Mouse (Mus musculus): ENCODE data around the gene Arxes1. TPM values are rescaled to one million over a fixed set of nuclear protein-coding genes. Genes with fewer than 3 reads are reported as not detected.
"Not testable (repeated sequence)": the region's sequence is repeated elsewhere in the genome, so short reads cannot be mapped to it uniquely, and the experiment has no call there.

Gene Arxes1
- 6.6 and 6.7 TPM in 2 replicates for polyA plus RNA-seq (2015; fragmentation: Nextera tagmentation; extraction: Ambion mirVana)

DNA sequence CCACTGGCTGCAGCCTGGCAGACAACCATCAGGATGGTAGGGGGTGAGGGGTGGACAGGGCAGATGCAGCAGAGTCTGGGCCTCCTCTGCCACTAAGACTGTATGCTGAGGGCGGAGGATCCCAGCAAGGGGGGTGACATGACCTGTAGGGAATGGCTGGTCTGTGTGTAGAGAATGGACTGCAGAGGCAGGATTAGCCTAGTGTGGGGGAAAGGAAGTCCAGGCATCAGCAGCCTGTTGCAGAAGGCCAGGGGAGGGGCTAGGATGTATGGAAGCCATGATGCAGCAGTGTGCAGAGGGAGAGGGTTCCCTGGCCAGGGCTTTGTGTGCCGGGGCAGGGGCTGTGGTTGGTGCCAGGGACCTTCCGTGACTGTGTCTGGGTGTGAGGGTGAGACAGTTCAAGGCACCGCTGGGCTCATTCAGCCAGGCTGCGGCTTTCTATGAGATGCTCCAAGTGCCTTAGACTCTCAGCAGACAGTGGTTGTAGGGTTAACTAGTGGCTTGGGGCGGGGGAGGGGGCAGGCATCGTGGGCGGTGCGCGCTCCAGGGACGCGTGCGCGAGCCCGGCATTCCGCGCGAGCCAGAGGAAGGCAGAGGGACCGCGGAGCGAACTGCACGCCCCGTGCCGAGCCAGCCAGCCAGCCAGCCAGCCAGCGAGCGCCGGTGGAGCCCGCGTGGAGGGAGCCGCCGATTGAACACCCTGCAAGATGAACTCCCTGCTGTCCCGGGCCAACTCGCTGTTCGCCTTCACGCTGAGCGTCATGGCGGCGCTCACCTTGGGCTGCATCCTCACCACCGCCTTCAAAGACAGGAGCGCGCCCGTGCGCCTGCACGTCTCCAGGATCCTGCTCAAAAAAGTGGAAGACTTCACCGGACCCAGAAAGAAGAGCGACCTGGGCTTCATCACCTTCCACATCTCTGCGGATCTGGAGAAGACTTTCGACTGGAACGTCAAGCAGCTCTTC, at the start of gene Arxes1:
TSS of gene Arxes1 (plus strand) at position 569 of the 965 bp plus-strand sequence.
- not testable (repeated sequence) for H3K36me3 ChIP-seq (replicated peaks); H3K27ac ChIP-seq (replicated peaks); H3K4me3 ChIP-seq (replicated peaks); H3K9ac ChIP-seq; H3K27me3 ChIP-seq; H3K9me3 ChIP-seq (replicated peaks); H3K4me2 ChIP-seq; H3K4me1 ChIP-seq (replicated peaks)
- 15% methylated on average over 13 of the region's 49 CpGs for WGBS (ENCODE audit: insufficient replicate concordance)
- peak; percentile 63 for ATAC-seq (ENCODE audit: insufficient read depth)

DNA sequence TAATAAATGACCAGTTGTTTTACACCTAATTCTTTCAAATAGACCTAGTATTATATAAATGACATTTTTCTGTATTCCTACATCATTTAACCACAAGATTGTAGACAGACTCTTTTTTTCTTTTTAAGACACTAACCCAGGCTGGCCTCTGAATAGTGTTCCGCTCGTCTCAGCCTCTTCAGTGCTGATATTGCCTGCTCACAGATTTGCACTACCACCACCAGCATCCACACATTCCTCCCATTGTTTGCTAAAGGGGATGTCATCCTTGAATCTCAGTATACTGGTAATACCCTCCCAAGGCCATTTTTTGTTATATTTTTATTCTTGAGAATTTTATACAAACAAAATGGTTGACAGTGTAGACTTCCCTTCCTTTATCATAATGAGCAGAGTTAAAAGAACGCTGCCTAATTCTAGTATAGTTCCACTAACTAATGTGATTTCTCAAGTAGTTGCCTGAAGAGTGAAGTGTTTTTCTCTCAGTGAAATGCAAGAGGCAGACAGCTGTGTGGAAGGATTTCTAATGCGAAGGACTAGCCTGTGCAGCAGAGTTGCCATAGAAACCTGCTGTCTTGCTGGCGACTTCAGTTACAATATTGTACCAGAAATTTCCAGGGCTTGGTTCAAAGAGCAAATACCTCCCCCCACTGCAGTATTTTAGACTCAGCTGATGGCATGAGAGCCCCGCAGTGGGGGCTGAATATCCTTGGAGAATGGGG, 48.5 kb upstream of the Arxes1 start:
- Histone ChIP-seq H3K4me1 (replicated peaks) (no peaks in the 10 kb centered on the region), H3K27ac (replicated peaks) (no peak overlapping the region), H3K36me3 (replicated peaks) (no peaks in the 10 kb centered on the region), H3K4me3 (replicated peaks) (no peak overlapping the region), H3K4me2 (no peak overlapping the region), H3K27me3 (no peaks in the 10 kb centered on the region), H3K9ac (no peak overlapping the region), H3K9me3 (replicated peaks) (no peaks in the 10 kb centered on the region)
- 61% methylated on average over 6 of the region's 6 CpGs for WGBS (ENCODE audit: insufficient replicate concordance)
- ATAC-seq (ENCODE audit: insufficient read depth): no peak

DNA sequence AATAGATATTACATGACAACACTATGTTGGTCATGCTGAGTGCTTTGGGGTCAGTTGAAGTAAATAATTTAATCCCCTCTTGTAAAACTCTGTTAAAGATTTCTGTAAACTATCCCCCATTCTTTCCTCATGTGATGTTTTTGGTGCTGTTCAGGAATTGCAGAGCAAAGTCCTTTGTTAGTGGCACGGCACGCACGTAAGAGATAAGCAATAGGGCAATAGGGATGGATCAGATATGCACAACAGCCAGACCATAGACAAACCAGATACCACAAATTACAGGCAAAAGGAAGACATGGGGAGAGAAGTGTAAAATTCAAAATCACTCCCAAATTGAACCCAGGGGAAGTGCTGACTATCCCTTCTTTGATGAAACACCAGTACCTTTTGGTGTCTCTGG, 46.9 kb upstream of the Arxes1 start:
- Histone ChIP-seq H3K9ac (no peak overlapping the region), H3K4me2 (no peak overlapping the region), H3K27ac (replicated peaks) (no peak overlapping the region), H3K36me3 (replicated peaks) (no peaks in the 10 kb centered on the region), H3K9me3 (replicated peaks) (no peaks in the 10 kb centered on the region), H3K4me3 (replicated peaks) (no peak overlapping the region), H3K4me1 (replicated peaks) (no peaks in the 10 kb centered on the region), H3K27me3 (no peaks in the 10 kb centered on the region)
- ATAC-seq (ENCODE audit: insufficient read depth): no peak
- 40% methylated on average over 3 of the region's 3 CpGs for WGBS (ENCODE audit: insufficient replicate concordance)

DNA sequence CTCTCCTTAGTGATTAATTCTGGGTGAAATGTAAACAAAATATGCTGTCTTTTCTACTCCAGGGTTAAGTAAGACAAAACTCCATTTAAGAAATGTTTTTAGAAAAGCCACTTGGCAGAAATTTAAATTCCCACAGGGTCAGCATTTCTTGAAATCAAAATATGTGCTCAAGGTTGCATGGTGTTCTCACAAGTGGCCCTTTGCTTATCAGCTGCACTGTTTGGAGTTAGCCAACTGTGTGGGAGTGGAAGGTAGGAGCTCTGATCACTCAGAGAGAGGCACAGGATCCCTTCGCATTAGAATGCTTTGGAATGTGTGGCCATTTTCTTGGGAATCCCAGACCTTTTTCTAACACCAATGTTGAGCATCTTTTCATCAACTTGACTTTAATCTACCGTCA, 42.5 kb upstream of the Arxes1 start:
- Histone ChIP-seq H3K36me3 (replicated peaks) (no peaks in the 10 kb centered on the region), H3K4me3 (replicated peaks) (no peak overlapping the region), H3K9ac (no peak overlapping the region), H3K27ac (replicated peaks) (no peak overlapping the region), H3K9me3 (replicated peaks) (no peaks in the 10 kb centered on the region), H3K27me3 (no peaks in the 10 kb centered on the region), H3K4me1 (replicated peaks) (no peaks in the 10 kb centered on the region), H3K4me2 (no peak overlapping the region)
- WGBS (ENCODE audit: insufficient replicate concordance): 67% methylated on average over 2 of the region's 2 CpGs
- no peak for ATAC-seq (ENCODE audit: insufficient read depth)

DNA sequence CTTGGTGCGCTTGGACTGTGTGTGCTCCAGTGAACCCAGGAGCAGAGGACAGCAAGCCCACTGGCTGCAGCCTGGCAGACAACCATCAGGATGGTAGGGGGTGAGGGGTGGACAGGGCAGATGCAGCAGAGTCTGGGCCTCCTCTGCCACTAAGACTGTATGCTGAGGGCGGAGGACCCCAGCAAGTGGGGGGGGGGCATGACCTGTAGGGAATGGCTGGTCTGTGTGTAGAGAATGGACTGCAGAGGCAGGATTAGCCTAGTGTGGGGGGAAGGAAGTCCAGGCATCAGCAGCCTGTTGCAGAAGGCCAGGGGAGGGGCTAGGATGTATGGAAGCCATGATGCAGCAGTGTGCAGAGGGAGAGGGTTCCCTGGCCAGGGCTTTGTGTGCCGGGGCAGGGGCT, 40.0 kb upstream of the Arxes1 start:
- H3K9ac ChIP-seq; H3K27ac ChIP-seq (replicated peaks); H3K4me3 ChIP-seq (replicated peaks); H3K4me2 ChIP-seq; H3K27me3 ChIP-seq; H3K36me3 ChIP-seq (replicated peaks); H3K9me3 ChIP-seq (replicated peaks); H3K4me1 ChIP-seq (replicated peaks): not testable (repeated sequence)
- WGBS (ENCODE audit: insufficient replicate concordance): 64% methylated on average over 2 of the region's 3 CpGs
- peak; percentile 31 for ATAC-seq (ENCODE audit: insufficient read depth)

DNA sequence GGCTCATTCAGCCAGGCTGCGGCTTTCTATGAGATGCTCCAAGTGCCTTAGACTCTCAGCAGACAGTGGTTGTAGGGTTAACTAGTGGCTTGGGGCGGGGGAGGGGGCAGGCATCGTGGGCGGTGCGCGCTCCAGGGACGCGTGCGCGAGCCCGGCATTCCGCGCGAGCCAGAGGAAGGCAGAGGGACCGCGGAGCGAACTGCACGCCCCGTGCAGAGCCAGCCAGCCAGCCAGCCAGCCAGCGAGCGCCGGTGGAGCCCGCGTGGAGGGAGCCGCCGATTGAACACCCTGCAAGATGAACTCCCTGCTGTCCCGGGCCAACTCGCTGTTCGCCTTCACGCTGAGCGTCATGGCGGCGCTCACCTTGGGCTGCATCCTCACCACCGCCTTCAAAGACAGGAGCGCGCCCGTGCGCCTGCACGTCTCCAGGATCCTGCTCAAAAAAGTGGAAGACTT, 39.5 kb upstream of the Arxes1 start, which contains the start of gene Arxes2:
TSS of gene Arxes2 (plus strand) at position 161 of the 456 bp plus-strand sequence.
- H3K9me3 ChIP-seq (replicated peaks); H3K27me3 ChIP-seq; H3K4me1 ChIP-seq (replicated peaks); H3K27ac ChIP-seq (replicated peaks); H3K36me3 ChIP-seq (replicated peaks); H3K9ac ChIP-seq; H3K4me3 ChIP-seq (replicated peaks): not testable (repeated sequence)
- peak; percentile 66 for ATAC-seq (ENCODE audit: insufficient read depth)
- H3K4me2 ChIP-seq: peak within 1 kb of the TSS; percentile 27
- 9% methylated on average over 10 of the region's 39 CpGs for WGBS (ENCODE audit: insufficient replicate concordance)

DNA sequence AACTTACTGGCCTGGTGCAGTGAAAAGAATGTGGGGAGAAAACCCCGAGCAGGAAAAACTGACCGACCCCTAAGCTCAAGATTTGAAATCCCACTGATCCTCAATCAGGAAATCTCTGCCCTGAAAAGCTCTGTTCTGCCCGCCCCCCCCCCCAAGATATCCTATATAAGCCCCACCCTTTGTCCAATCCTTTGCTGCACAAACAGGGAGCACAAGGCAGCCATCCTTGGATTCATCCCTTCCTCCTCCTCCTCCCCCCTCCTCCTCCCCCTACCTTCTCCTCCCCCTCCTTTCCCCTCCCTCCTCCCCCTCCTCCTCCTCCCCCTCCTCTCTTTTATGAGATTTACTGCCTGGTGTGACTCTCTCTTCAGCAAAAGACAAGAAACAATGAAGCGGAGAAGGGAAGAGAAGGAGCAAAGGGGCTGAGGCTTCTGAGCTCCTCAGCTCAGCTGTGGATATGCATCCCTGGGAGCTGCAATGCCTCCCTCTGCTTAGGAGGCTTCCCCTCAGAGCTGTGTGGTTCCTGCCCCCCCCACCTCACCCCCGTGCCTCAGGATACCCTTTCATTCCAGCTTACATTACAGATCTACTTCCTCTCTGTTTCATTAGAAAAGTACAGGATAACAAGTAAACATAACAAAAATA, 25.8 kb upstream of the Arxes1 start:
- Histone ChIP-seq H3K9me3 (replicated peaks) (no peaks in the 10 kb centered on the region), H3K27ac (replicated peaks) (no peak overlapping the region), H3K36me3 (replicated peaks) (no peaks in the 10 kb centered on the region), H3K4me2 (no peak overlapping the region), H3K4me1 (replicated peaks) (no peaks in the 10 kb centered on the region), H3K9ac (no peak overlapping the region), H3K4me3 (replicated peaks) (no peak overlapping the region), H3K27me3 (no peaks in the 10 kb centered on the region)
- ATAC-seq (ENCODE audit: insufficient read depth): no peak
- WGBS (ENCODE audit: insufficient replicate concordance): 32% methylated on average over 5 of the region's 5 CpGs

DNA sequence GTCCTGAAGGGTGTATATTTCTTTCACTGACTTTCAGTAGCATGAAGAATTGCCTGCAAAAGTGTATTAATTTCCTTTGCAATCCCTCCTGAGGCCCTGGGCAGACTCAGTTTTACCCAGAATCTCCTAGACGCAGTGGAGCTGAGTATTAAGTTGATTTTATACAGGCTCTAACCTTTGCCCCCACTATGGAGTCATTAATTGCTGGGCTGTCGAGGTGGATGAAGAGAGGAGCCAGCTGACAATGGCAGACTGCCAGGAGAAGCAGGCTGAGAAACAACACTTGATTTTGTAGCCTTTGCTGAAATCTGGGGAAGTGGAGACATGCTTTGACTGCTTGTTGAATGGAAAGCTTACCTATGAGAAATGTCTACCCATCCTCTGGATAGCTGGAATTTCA, 18.8 kb upstream of the Arxes1 start:
- Histone ChIP-seq H3K4me1 (replicated peaks) (no peaks in the 10 kb centered on the region), H3K9ac (no peak overlapping the region), H3K4me2 (no peak overlapping the region), H3K9me3 (replicated peaks) (no peaks in the 10 kb centered on the region), H3K4me3 (replicated peaks) (no peak overlapping the region), H3K27me3 (no peaks in the 10 kb centered on the region), H3K27ac (replicated peaks) (no peak overlapping the region), H3K36me3 (replicated peaks) (no peaks in the 10 kb centered on the region)
- WGBS (ENCODE audit: insufficient replicate concordance): 45% methylated on average over 2 of the region's 2 CpGs
- no peak for ATAC-seq (ENCODE audit: insufficient read depth)

DNA sequence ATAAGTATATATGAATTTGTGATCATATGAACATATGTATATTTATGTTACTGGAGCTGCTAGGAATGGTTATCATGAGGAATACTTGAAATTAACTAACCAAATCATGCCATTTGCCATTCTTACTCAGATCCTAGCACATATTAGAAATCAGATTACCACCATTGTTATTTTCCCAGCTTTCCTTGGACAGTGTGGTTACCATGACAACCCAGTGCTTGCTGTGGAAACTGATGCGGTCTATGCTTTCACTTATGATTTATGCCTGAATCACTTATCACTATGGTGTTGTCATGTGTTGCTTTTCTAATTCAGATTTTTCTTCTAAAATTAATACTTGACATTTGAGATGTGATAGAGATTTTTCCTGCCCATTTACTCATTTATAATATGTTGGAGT, 2.8 kb upstream of the Arxes1 start:
- H3K4me2 ChIP-seq: no peak overlapping the region
- no peak for ATAC-seq (ENCODE audit: insufficient read depth)
- 60% methylated on average over 1 of the region's 1 CpGs for WGBS (ENCODE audit: insufficient replicate concordance)
- no peak overlapping the region for H3K9ac ChIP-seq
- H3K27me3 ChIP-seq: 0 out of 2 replicates have a peak, but pooled peaks cover 4% of the 10 kb centered on the region
- H3K9me3 ChIP-seq (replicated peaks): no peaks in the 10 kb centered on the region
- no peaks in the 10 kb centered on the region for H3K4me1 ChIP-seq (replicated peaks)
- no peaks in the 10 kb centered on the region for H3K36me3 ChIP-seq (replicated peaks)
- H3K27ac ChIP-seq (replicated peaks): no peak overlapping the region
- no peak overlapping the region for H3K4me3 ChIP-seq (replicated peaks)

DNA sequence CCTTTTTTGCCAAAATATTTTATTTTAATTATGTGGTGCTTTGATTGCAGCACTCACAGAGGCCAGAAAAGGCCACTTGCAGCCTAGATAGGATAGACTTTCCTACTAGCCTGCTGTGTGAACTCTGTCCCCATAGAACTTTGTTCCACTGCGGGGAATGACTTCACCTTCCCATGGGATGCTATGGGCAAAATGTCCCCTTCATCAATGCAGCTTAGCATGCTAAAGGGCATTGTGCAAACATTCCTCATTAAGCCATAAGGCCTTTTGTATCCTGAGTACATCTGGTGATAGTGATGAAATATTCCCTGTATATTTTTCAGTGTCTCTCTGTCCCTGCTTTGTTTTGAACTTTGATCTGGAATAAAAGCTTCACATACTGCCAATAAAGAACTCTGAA, 10.6 kb downstream of the Arxes1 start:
- Histone ChIP-seq H3K27me3 (no peaks in the 10 kb centered on the region), H3K9ac (no peak overlapping the region), H3K4me1 (replicated peaks) (no peaks in the 10 kb centered on the region), H3K4me3 (replicated peaks) (no peak overlapping the region), H3K9me3 (replicated peaks) (no peaks in the 10 kb centered on the region), H3K27ac (replicated peaks) (no peak overlapping the region), H3K36me3 (replicated peaks) (no peaks in the 10 kb centered on the region), H3K4me2 (no peak overlapping the region)
- 61% methylated on average over 1 of the region's 1 CpGs for WGBS (ENCODE audit: insufficient replicate concordance)
- no peak for ATAC-seq (ENCODE audit: insufficient read depth)

DNA sequence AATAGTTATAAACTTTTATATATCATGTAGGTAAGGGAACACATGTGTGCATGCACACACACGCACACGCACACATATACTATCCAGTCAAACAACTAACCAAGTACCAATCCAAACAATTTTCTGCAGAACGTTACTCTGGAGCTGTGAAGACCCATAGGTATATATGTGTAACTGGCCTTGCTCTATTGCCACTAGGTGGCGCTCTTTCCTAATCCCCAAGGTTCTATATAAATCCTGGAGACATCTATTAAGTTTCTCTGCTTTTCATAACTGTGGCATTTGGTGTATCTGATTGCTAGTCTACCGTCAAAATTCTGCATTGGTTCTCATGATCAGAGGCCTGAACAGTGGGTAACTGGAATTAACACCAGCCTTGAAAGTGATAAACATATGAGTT, 14.4 kb downstream of the Arxes1 start:
- no peak overlapping the region for H3K9ac ChIP-seq
- no peaks in the 10 kb centered on the region for H3K36me3 ChIP-seq (replicated peaks)
- no peak for ATAC-seq (ENCODE audit: insufficient read depth)
- H3K4me2 ChIP-seq: no peak overlapping the region
- no peak overlapping the region for H3K4me3 ChIP-seq (replicated peaks)
- no peaks in the 10 kb centered on the region for H3K4me1 ChIP-seq (replicated peaks)
- H3K27ac ChIP-seq (replicated peaks): no peak overlapping the region
- WGBS (ENCODE audit: insufficient replicate concordance): 10% methylated on average over 5 of the region's 5 CpGs
- no peaks in the 10 kb centered on the region for H3K27me3 ChIP-seq
- no peaks in the 10 kb centered on the region for H3K9me3 ChIP-seq (replicated peaks)
